Mouse (Mus musculus): ENCODE measurements at regions not wholly inside any gene's neighbourhood (a gene's known extent, or its start where the extent isn't known, plus 50 kb on each side); places are given as distances from the start of the nearest gene placed in this dataset.

GRCm38 (mm10) chr5:133156115-133156857 lies 613.1 kb upstream of the Auts2 start:
- no peak for DNase-seq
- intact Hi-C loops (cut with DNase I), result no loop called here

- intact Hi-C loops (cut with DNase I), result no loop called here
- DNase-seq, result no peak
Measured at GRCm38 (mm10) chr5:133145996-133146395, 602.9 kb upstream of the Auts2 start.

DNA sequence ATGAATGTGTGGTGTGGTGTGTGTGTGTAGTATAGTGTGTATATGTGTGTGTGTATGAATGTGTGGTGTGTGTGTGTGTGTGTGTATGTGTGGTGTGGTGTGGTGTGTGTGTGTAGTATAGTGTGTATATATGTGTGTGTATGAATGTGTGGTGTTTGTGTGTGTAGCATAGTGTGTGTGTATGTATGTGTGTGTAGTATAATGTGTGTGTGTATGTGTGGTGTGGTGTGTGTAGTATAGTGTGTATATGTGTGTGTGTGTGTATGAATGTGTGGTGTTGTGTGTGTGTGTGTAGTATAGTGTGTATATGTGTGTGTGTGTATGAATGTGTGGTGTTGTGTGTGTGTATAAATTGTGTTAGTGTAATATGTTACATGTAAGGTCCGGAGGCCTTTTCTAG lies 600.5 kb upstream of the Auts2 start:
- intact Hi-C loops (cut with DNase I), result no loop called here
- DNase-seq, result no peak

GRCm38 (mm10) chr5:133142401-133143115 lies 599.4 kb upstream of the Auts2 start:
- intact Hi-C loops (cut with DNase I), result no loop called here
- DNase-seq, result no peak

- DNase-seq, result no peak
- intact Hi-C loops (cut with DNase I), result no loop called here
Measured at GRCm38 (mm10) chr5:133131042-133131441, 587.9 kb upstream of the Auts2 start.

GRCm38 (mm10) chr5:133130316-133130715 lies 587.2 kb upstream of the Auts2 start:
- intact Hi-C loops (cut with DNase I), result no loop called here

GRCm38 (mm10) chr5:133124223-133124622 lies 581.1 kb upstream of the Auts2 start:
- DNase-seq, result no peak
- intact Hi-C loops (cut with DNase I), result no loop called here

More at GRCm38 (mm10) chr5:133130316-133130715, 587.2 kb upstream of the Auts2 start:
- no peak for DNase-seq

DNA sequence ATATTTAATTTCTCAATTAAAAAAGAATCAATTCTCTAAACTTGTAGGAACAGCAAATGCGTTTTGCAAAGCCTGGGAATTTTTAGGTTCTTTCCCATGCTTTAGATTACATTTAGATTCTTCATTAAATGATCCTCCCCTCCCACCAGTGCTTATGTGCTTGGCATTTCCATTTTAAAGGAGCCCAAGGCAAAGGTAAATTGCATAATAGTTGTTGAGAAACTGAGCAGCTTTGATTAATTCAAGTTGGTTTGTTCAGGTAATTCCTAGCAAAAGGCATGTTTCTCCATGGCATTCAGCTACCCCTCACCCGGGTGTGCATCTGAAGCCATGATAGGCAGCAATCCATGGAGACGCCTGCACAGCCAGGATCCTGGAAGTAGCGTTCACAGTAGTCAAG lies 570.8 kb upstream of the Auts2 start:
- DNase-seq, result no peak
- intact Hi-C loops (cut with DNase I), result no loop called here

- intact Hi-C loops (cut with DNase I), result no loop called here
- no peak for DNase-seq
Measured at GRCm38 (mm10) chr5:133113183-133113582, 570.0 kb upstream of the Auts2 start.

DNA sequence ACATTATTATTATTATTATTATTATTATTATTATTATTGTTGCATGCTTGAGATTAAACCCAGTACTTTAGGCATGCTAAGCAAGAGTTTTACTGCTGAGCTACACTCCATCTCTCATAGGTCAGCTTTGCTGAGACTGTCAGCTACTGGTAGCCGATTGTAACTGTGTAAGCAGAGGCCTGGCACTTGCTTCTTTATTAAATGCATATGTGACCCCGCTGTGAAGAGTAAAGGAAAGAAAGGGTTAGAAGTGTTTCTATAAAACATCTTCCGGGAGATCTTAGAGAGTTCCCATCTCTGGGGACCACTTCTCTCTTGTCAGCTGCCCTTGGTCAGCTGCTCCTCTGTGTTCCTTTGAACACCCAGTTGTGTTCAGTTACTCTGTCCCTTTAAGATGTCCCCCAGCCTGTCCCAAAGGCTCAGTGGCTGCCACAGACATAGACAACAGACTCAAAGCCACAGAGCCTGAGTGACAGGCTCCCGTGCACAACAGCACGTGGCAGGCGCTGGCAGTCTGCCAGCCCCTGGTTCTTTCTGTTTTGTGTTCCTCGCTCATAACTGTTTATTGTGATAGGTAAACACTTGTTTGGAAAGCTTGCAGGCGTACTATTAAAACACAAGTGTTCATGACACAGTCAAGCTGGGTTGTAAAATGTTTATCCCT lies 563.7 kb upstream of the Auts2 start:
- intact Hi-C loops (cut with DNase I), result no loop called here

DNA sequence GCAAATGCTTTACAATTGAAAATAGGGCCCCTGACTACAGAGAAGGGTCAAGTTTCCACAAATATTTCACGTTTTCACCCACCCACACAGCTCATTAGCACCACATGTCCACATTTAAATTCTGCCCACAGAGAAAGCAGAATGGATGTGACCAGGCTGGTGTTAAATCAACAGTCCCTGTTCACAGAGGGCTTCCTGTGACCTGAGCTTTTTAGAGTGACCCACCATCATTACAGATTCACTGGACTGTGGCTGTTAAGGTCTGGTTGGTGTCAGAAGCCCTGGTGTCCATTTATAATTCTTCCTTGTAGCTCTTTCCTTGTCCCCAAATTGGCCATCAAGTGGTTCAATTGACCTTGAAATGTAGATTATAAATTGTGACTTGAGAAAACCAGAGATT lies 553.2 kb upstream of the Auts2 start:
- intact Hi-C loops (cut with DNase I), result no loop called here

More for the DNA sequence above, 563.7 kb upstream of the Auts2 start:
- no peak for DNase-seq

GRCm38 (mm10) chr5:133084859-133085258 lies 541.7 kb upstream of the Auts2 start:
- DNase-seq, result no peak
- intact Hi-C loops (cut with DNase I), result no loop called here

More for the DNA sequence above, 553.2 kb upstream of the Auts2 start:
- no peak for DNase-seq

DNA sequence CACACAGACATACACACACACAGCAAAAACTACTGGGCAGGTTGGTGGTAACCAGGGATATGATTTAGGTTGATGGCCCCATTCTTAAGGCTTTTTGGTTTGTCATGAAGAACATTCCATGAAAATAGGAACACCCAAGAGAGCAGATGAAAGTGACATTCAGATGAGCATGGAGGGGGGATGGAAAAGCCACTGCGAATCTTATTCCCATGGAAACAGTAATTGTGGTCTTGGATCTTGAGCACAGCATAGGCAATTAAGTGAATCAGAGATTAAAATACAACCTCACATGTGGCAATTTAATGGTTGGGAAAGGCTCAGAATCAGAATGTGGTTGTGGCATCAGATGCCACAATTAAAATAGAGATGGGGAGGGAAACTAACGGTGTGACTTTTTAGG lies 537.6 kb upstream of the Auts2 start:
- intact Hi-C loops (cut with DNase I), result no loop called here
- DNase-seq, result no peak

DNA sequence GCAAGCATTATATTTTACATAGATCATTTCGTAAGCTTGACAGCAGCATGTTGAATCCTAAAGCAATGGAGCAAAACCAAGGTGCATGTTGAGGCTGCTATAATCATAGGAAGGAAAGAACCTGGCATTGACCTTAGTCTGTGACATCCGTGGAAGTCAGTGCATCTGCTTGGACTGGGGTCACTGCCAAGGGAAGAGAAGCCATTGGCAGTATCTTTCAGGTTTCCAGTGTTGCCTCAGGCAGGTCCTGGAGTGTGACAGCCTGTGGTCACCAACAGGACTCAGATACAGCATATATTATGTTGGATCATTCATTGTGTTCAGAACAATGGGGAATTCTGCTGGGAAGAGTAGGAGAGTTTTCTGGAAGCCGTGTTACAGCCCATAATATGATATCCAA lies 535.8 kb upstream of the Auts2 start:
- intact Hi-C loops (cut with DNase I), result no loop called here

DNA sequence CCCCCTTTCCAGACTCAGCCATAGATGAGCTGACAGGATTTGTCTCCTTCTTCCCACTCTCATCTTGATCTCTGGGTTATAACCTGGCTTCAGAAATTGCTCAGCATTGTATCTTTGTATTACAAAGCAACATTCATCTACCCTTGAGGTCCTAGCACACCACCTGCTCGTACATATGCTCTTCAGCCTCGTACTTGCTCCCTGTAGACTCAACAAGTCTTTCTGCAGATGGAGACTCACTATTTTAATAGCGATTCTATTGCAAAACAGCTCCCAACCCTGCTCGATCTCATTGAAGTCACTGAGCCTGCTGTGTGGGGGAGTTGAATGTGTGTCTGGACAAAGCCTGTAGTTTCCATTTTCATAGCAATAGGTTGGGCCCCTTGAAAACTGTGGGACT lies 535.2 kb upstream of the Auts2 start:
- intact Hi-C loops (cut with DNase I), result no loop called here
- DNase-seq, result no peak

More for the DNA sequence above, 535.8 kb upstream of the Auts2 start:
- no peak for DNase-seq

- no peak for DNase-seq
- intact Hi-C loops (cut with DNase I), result no loop called here
Measured at GRCm38 (mm10) chr5:133073317-133073716, 530.2 kb upstream of the Auts2 start.

- intact Hi-C loops (cut with DNase I), result no loop called here
- DNase-seq, result no peak
Measured at GRCm38 (mm10) chr5:133070141-133070540, 527.0 kb upstream of the Auts2 start.

DNA sequence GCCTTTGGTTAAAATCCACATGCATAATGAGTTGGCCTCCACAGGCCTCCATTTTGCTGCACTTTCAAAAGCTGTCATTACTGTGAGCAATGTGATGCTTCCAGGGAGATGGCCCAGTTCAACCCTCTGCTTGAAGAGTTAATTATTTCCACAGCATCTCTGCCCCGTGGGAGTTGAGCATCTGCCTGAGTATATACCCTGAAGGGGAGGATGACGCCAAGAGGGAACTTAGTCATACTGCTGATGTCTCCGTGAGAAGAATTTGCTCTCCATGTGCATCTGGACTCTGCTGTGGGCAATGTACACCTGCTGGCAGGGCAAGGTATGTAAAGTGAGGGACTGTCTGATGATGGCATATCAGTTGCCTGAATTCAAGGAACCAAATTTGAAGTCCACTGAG lies 519.3 kb upstream of the Auts2 start:
- intact Hi-C loops (cut with DNase I), result no loop called here
- DNase-seq, result no peak

DNA sequence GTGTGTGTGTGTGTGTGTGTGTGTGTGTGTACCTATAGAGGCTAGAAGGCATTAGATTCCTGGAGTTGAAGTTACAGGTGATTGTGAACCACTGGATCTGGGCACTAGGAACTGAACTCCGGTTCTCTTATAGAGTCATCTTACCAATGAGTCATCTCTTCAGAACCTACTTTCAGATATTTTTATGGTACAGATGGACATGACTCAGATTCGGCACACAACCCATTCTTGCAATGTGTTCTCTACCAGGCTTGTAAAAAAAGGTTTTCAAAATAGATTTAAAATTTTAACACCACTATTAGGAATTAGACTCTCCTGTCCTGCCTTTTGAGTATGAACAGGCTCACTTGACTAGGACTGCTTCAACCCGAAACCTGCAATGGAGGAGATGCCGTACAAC lies 504.3 kb upstream of the Auts2 start:
- no peak for DNase-seq
- intact Hi-C loops (cut with DNase I), result no loop called here

DNA sequence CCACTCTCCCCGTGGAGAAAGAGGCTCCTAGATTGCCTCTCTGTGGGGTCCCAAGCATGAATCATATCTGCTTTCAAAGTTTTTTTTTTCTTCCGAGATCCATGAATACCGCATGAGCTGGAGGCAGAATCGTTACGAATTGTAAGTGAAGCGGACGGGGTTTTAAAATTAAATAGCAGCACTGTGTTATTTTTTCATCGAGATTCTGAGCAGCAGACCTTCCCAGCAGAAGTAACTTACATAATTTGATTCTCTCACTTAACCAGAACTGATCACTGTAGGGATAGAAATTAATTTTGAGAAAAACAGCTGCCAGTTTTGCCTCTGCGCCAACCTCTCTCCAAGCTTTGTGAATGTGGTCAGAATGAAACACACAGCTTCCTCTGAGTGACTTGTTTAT lies 502.5 kb upstream of the Auts2 start:
- intact Hi-C loops (cut with DNase I), result no loop called here
- DNase-seq, result no peak

GRCm38 (mm10) chr5:133027590-133027989 lies 484.4 kb upstream of the Auts2 start:
- DNase-seq, result no peak
- intact Hi-C loops (cut with DNase I), result no loop called here

DNA sequence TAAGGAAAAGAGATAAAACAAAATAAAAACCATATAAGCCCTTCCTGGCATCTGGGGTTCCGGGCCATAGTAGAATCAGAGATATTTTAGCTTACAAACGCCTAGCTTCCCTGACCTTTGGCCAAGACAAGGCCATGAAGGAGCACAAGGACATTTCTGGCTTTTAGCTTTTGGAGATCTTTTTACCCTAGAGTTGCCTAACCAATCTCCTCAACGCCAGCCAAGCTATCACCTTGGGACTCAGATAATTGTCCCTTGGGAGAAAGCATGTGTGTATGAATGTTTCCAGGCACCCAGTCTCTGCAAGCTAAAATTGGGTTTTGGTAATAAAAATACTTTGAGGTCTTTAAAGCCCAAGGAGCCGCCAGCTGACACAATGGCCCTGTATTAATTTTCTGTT lies 482.0 kb upstream of the Auts2 start:
- DNase-seq, result no peak
- intact Hi-C loops (cut with DNase I), result no loop called here
